22 mouse cellular contexts compared by ENCODE assay signal in the genomic region with DNA sequence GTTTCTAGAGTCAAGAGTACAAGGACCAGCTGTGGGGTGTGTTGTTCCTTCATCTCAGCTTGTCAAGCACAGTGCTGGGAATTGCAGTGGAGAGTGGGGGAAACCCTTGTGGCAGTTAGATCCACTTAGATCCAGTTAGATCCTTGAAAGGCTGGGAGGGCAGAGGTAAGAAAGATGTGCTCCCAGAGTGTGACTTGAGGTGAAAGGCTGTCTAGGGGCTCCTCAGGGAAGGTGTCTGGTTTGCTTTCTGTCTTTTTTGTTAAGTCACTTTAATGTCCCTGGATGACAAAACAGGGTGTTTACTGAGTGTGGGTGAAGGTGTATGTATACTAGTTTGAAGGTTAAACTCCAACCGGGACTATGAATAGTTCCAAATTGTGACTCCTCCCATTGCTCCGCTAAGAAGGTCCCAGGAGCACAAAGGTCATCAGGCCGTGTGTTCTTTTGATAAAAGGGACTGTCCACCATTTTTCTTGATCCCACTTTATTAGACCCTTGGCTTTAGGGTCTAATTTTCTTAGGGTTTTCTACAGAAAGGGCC. TPM values are rescaled to one million over a fixed set of nuclear protein-coding genes. Genes with fewer than 3 reads are reported as not detected.
"Had no signal": no experiment of that assay in that cellular context is flagged by ENCODE, and none has a peak within 500 bp of the region (broad histone marks: within the 10 kb centered on the region; RNA-seq: fewer than 3 reads in every experiment).

No protein-coding gene starts in this region.

- H3K27ac ChIP-seq: kidney, postnatal 0 days; layer of hippocampus, adult 2 months; left cerebral cortex, adult 2 months; limb, embryonic 12.5 days; limb, embryonic 15.5 days; liver, embryonic 15.5 days; macrophage; stomach, postnatal 0 days had no signal

- H3K36me3 ChIP-seq: limb, embryonic 12.5 days; limb, embryonic 15.5 days; liver, embryonic 15.5 days; midbrain, embryonic 10.5 days; midbrain, embryonic 13.5 days; neural tube, embryonic 13.5 days had no signal

- H3K4me2 ChIP-seq: limb, embryonic 12.5 days; limb, embryonic 15.5 days; liver, embryonic 15.5 days; lung, embryonic 14.5 days; midbrain, embryonic 13.5 days; neural tube, embryonic 13.5 days had no signal

- ATAC-seq: lung, postnatal 0 days; midbrain, embryonic 13.5 days; midbrain, embryonic 16.5 days had no signal

- H3K9ac ChIP-seq: limb, embryonic 12.5 days; limb, embryonic 15.5 days; liver, embryonic 15.5 days; lung, embryonic 14.5 days; midbrain, embryonic 13.5 days; neural tube, embryonic 13.5 days had no signal

- H3K9me3 ChIP-seq: limb, embryonic 12.5 days; limb, embryonic 15.5 days; liver, embryonic 15.5 days; midbrain, embryonic 10.5 days; midbrain, embryonic 13.5 days; neural tube, embryonic 13.5 days had no signal

- H3K4me3 ChIP-seq: layer of hippocampus, adult 2 months; left cerebral cortex, adult 2 months; limb, embryonic 12.5 days; limb, embryonic 15.5 days; liver, embryonic 15.5 days; midbrain, embryonic 10.5 days; midbrain, embryonic 13.5 days; myocyte; neural tube, embryonic 13.5 days had no signal

- H3K27me3 ChIP-seq: midbrain, embryonic 13.5 days; neural tube, embryonic 13.5 days had no signal

- DNase-seq: kidney, adult 2 months; kidney, postnatal 25 days; layer of hippocampus, adult 9-11 months; left cerebral cortex, postnatal 4 days; lung, embryonic 14.5 days; thymus, adult 2 months; thymus, postnatal 25 days had no signal

RNA-seq across cellular contexts. Expression of gene Trim2, which starts 40.2 kb away (rescaled TPM):
- total RNA-seq: monocyte, adult 5-6 weeks had no signal
